Mouse (Mus musculus) cortical plate, adult 2 months (tissue): ENCODE measurements around the gene Magea5.
"Not testable (repeated sequence)": the region's sequence is repeated elsewhere in the genome, so short reads cannot be mapped to it uniquely, and the experiment has no call there.

Source experiments
- CTCF ChIP-seq: fragments of 200-500 bp; IDR thresholded peaks from 2 replicates; pipeline ENCODE4 v1.5.1; 2011; ENCODE audit warnings: mild to moderate bottlenecking, control low read depth, low read length; ENCODE audit not compliant: insufficient read depth; ENCODE audit errors: extremely low read depth
- POLR2A ChIP-seq: fragments of 200-500 bp; IDR thresholded peaks from 2 replicates; pipeline ENCODE4 v1.6.1; 2011; ENCODE audit warnings: mild to moderate bottlenecking, low read length, control low read depth; ENCODE audit not compliant: insufficient read depth; ENCODE audit errors: extremely low read depth

- TF ChIP-seq CTCF, POLR2A: not testable (repeated sequence)
These were observed 30.6 kb upstream of the Magea5 start, which contains the start of gene Magea2 for GRCm38 (mm10) chrX:155093566-155093965.
